Mouse (Mus musculus): Measurements from ENCODE around the gene Slc25a39. TPM values are rescaled to one million over a fixed set of nuclear protein-coding genes. Genes with fewer than 3 reads are reported as not detected.
A peak's percentile ranks its signal among the peaks of the same experiment; 100 is the strongest.

Gene Slc25a39
- polyA plus RNA-seq, 1 experiment: 290 TPM

- H3K4me3 ChIP-seq (replicated peaks; ENCODE audit: extremely low read depth, low read depth, low read length): no peak overlapping the region
- TF ChIP-seq POLR2A (IDR thresholded peaks at IDR 0.05; ENCODE audit: borderline replicate concordance, extremely low read depth, low read depth, low read length) (no peak), CTCF (IDR thresholded peaks at IDR 0.05; ENCODE audit: insufficient read depth, low read length) (no peak)
- DNase-seq: no peak
- H3K4me1 ChIP-seq (ENCODE audit: control insufficient read depth, insufficient read depth, low read length): peaks cover 16% of the 10 kb centered on the region
- 62% methylated on average over 3 of the region's 3 CpGs for WGBS
Measured at GRCm38 (mm10) chr11:102431728-102432114, 24.0 kb upstream of the Slc25a39 start.

GRCm38 (mm10) chr11:102431018-102431645, 23.4 kb upstream of the Slc25a39 start:
- 0% methylated on average over 7 of the region's 7 CpGs for WGBS
- TF ChIP-seq POLR2A (IDR thresholded peaks at IDR 0.05; ENCODE audit: borderline replicate concordance, extremely low read depth, low read depth, low read length): 0 out of 2 replicates have a peak, but pooled peaks have one; percentile 11
- peak; percentile 66 for TF ChIP-seq CTCF (IDR thresholded peaks at IDR 0.05; ENCODE audit: insufficient read depth, low read length)
- H3K4me3 ChIP-seq (replicated peaks; ENCODE audit: extremely low read depth, low read depth, low read length): peak overlapping the region; percentile 99
- peaks cover 16% of the 10 kb centered on the region for H3K4me1 ChIP-seq (ENCODE audit: control insufficient read depth, insufficient read depth, low read length)
- DNase-seq: peak; percentile 76

GRCm38 (mm10) chr11:102430121-102431017, 22.6 kb upstream of the Slc25a39 start, which contains the start of gene Grn:
TSS of gene Grn (plus strand) at chr11:102430315.
- under 1% methylated on average over 29 of the region's 29 CpGs for WGBS
- Histone ChIP-seq H3K4me3 (replicated peaks; ENCODE audit: extremely low read depth, low read depth, low read length) (peak within 1 kb of the TSS; percentile 99), H3K4me1 (ENCODE audit: control insufficient read depth, insufficient read depth, low read length) (peaks cover 16% of the 10 kb centered on the region)
- peak; percentile 86 for DNase-seq
- TF ChIP-seq POLR2A (IDR thresholded peaks at IDR 0.05; ENCODE audit: borderline replicate concordance, extremely low read depth, low read depth, low read length): peak; percentile 77; the same call in 1 of the 2 replicates
- TF ChIP-seq CTCF (IDR thresholded peaks at IDR 0.05; ENCODE audit: insufficient read depth, low read length): no peak

- TF ChIP-seq POLR2A (IDR thresholded peaks at IDR 0.05; ENCODE audit: borderline replicate concordance, extremely low read depth, low read depth, low read length) (no peak), CTCF (IDR thresholded peaks at IDR 0.05; ENCODE audit: insufficient read depth, low read length) (no peak)
- no peak for DNase-seq
- 27% methylated on average over 3 of the region's 3 CpGs for WGBS
- peaks cover 21% of the 10 kb centered on the region for H3K4me1 ChIP-seq (ENCODE audit: control insufficient read depth, insufficient read depth, low read length)
- H3K4me3 ChIP-seq (replicated peaks; ENCODE audit: extremely low read depth, low read depth, low read length): peak overlapping the region; percentile 99
Measured at GRCm38 (mm10) chr11:102429551-102429950, 21.8 kb upstream of the Slc25a39 start.

DNA sequence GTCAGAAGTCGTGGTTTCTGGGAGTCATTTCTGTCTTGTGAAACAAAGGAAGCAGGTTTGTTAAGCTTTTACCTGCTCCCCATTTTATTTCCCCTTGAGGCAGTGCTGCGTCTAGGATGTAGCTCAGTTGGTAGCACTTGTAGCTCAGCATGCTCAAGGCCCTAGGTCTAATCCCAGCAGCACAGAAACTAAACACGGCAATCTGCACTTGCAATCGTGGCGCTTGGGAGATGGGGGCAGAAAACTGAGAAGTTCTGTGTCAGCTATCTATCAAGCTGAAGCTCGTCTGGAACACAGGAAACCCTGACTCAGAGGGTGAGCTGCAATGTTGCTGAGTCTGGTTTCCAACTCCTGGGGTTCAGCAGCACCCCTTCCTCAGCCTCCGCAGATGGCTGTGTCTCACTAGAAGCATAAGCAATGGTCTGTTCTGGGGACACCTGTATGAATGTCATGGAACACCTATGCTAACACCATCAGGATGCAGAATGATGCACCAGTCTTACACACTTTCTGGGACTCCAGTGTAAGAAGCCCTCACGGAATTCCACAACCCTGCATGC, 21.3 kb upstream of the Slc25a39 start:
- TF ChIP-seq CTCF (IDR thresholded peaks at IDR 0.05; ENCODE audit: insufficient read depth, low read length): no peak
- no peak for TF ChIP-seq POLR2A (IDR thresholded peaks at IDR 0.05; ENCODE audit: borderline replicate concordance, extremely low read depth, low read depth, low read length)
- DNase-seq: no peak
- WGBS: 58% methylated on average over 8 of the region's 8 CpGs

GRCm38 (mm10) chr11:102425555-102426316, 18.0 kb upstream of the Slc25a39 start:
- WGBS: 61% methylated on average over 8 of the region's 8 CpGs
- no peak for TF ChIP-seq CTCF (IDR thresholded peaks at IDR 0.05; ENCODE audit: insufficient read depth, low read length)
- TF ChIP-seq POLR2A (IDR thresholded peaks at IDR 0.05; ENCODE audit: borderline replicate concordance, extremely low read depth, low read depth, low read length): no peak

More for the DNA sequence above, 21.3 kb upstream of the Slc25a39 start:
- Histone ChIP-seq H3K4me3 (replicated peaks; ENCODE audit: extremely low read depth, low read depth, low read length) (no peak overlapping the region), H3K4me1 (ENCODE audit: control insufficient read depth, insufficient read depth, low read length) (peaks cover 21% of the 10 kb centered on the region)

GRCm38 (mm10) chr11:102424666-102425065, 16.9 kb upstream of the Slc25a39 start:
- TF ChIP-seq CTCF (IDR thresholded peaks at IDR 0.05; ENCODE audit: insufficient read depth, low read length) (no peak), POLR2A (IDR thresholded peaks at IDR 0.05; ENCODE audit: borderline replicate concordance, extremely low read depth, low read depth, low read length) (no peak)
- WGBS: 85% methylated on average over 6 of the region's 6 CpGs
- H3K4me1 ChIP-seq (ENCODE audit: control insufficient read depth, insufficient read depth, low read length): peaks cover 7% of the 10 kb centered on the region
- DNase-seq: no peak
- H3K4me3 ChIP-seq (replicated peaks; ENCODE audit: extremely low read depth, low read depth, low read length): no peak overlapping the region

More at GRCm38 (mm10) chr11:102425555-102426316, 18.0 kb upstream of the Slc25a39 start:
- no peak overlapping the region for H3K4me3 ChIP-seq (replicated peaks; ENCODE audit: extremely low read depth, low read depth, low read length)
- peaks cover 10% of the 10 kb centered on the region for H3K4me1 ChIP-seq (ENCODE audit: control insufficient read depth, insufficient read depth, low read length)
- no peak for DNase-seq

GRCm38 (mm10) chr11:102421559-102421958, 13.8 kb upstream of the Slc25a39 start:
- no peak for DNase-seq
- Histone ChIP-seq H3K4me3 (replicated peaks; ENCODE audit: extremely low read depth, low read depth, low read length) (no peak overlapping the region), H3K4me1 (ENCODE audit: control insufficient read depth, insufficient read depth, low read length) (peaks cover 5% of the 10 kb centered on the region)
- TF ChIP-seq CTCF (IDR thresholded peaks at IDR 0.05; ENCODE audit: insufficient read depth, low read length) (no peak), POLR2A (IDR thresholded peaks at IDR 0.05; ENCODE audit: borderline replicate concordance, extremely low read depth, low read depth, low read length) (no peak)
- 43% methylated on average over 8 of the region's 8 CpGs for WGBS

DNA sequence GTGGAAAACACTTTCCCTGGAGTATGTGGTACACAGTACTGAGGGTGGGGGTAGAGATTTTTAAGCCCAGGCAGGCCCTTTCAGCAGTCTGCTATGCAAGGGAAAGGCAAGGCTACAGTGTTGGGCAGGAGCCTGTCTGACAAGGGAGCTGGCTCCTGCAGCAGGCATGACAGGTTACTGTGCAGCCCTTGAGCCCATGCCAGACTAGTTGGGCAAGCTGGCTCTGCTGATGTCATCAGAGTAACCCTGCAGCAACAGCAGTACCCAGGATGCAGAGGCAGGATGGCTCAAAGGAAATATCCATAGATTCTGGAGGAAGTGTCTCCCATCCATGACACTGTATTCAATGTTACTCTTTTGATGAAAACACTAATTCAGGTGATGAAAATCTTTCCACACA, 11.1 kb upstream of the Slc25a39 start:
- no peak for TF ChIP-seq CTCF (IDR thresholded peaks at IDR 0.05; ENCODE audit: insufficient read depth, low read length)
- no peak for TF ChIP-seq POLR2A (IDR thresholded peaks at IDR 0.05; ENCODE audit: borderline replicate concordance, extremely low read depth, low read depth, low read length)
- H3K4me1 ChIP-seq (ENCODE audit: control insufficient read depth, insufficient read depth, low read length): no peaks in the 10 kb centered on the region
- DNase-seq: no peak
- H3K4me3 ChIP-seq (replicated peaks; ENCODE audit: extremely low read depth, low read depth, low read length): no peak overlapping the region
